Mouse (Mus musculus): ENCODE data around the gene Rnf187. TPM values are rescaled to one million over a fixed set of nuclear protein-coding genes. Genes with fewer than 3 reads are reported as not detected.

Rnf187 gene
- polyA plus RNA-seq, 1 experiment from 2014 or later, result 641 TPM

DNA sequence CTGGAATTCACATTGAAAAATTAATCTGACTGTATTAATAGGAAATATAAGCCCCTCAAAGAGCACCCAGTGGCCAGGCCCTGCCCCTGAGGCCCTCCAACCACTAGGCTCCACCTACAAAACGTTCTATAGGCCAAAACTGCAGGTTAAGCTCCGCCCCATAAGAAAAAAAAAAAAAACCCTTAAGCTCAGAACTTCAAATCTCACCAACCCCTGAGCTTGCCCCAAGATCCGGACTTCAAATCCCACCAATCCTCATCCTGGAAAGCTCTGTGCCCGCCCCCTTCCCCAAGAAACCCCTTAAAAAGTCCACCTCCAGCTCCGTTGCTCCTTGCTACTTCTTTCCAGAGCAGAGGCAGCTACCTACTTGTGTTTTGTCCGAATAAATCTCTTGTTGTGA lies 33.9 kb downstream of the Rnf187 start:
- peaks cover 15% of the 10 kb centered on the region for H3K36me3 ChIP-seq (ENCODE audit: control insufficient read depth, insufficient read depth, low read length)
- H3K9ac ChIP-seq (replicated peaks; ENCODE audit: low read length), result no peak overlapping the region
- DNase-seq (peak; percentile 33), ATAC-seq (ENCODE audit: low FRiP score, low TSS enrichment) (no peak)
- H3K4me1 ChIP-seq (ENCODE audit: control insufficient read depth, insufficient read depth, low read length), result peaks cover 13% of the 10 kb centered on the region
- no peak overlapping the region for H3K27ac ChIP-seq (replicated peaks; ENCODE audit: low read depth, low read length)
- H3K4me2 ChIP-seq (ENCODE audit: low read length), result peak overlapping the region; percentile 82
- H3K27me3 ChIP-seq (ENCODE audit: control insufficient read depth, insufficient read depth, low read length), result no peaks in the 10 kb centered on the region
- no peaks in the 10 kb centered on the region for H3K9me3 ChIP-seq (ENCODE audit: control insufficient read depth, low read length)
- WGBS, result 41% methylated on average over 6 of the region's 6 CpGs
- no peak overlapping the region for H3K4me3 ChIP-seq (replicated peaks; ENCODE audit: low read depth, low read length)

- DNase-seq, result no peak
- Histone ChIP-seq H3K4me1 (ENCODE audit: control insufficient read depth, insufficient read depth, low read length) (peaks cover 13% of the 10 kb centered on the region), H3K9me3 (ENCODE audit: control insufficient read depth, low read length) (no peaks in the 10 kb centered on the region), H3K4me2 (ENCODE audit: low read length) (peak overlapping the region; percentile 82), H3K27me3 (ENCODE audit: control insufficient read depth, insufficient read depth, low read length) (no peaks in the 10 kb centered on the region), H3K9ac (replicated peaks; ENCODE audit: low read length) (no peak overlapping the region), H3K4me3 (replicated peaks; ENCODE audit: low read depth, low read length) (peak overlapping the region; percentile 78), H3K27ac (replicated peaks; ENCODE audit: low read depth, low read length) (no peak overlapping the region), H3K36me3 (ENCODE audit: control insufficient read depth, insufficient read depth, low read length) (peaks cover 18% of the 10 kb centered on the region)
- WGBS, result under 1% methylated on average over 8 of the region's 8 CpGs
- ATAC-seq (ENCODE audit: low FRiP score, low TSS enrichment), result peak; percentile 29; the same call in 1 of the 2 replicates
These were observed 34.4 kb downstream of the Rnf187 start for GRCm38 (mm10) chr11:58904410-58904718.

DNA sequence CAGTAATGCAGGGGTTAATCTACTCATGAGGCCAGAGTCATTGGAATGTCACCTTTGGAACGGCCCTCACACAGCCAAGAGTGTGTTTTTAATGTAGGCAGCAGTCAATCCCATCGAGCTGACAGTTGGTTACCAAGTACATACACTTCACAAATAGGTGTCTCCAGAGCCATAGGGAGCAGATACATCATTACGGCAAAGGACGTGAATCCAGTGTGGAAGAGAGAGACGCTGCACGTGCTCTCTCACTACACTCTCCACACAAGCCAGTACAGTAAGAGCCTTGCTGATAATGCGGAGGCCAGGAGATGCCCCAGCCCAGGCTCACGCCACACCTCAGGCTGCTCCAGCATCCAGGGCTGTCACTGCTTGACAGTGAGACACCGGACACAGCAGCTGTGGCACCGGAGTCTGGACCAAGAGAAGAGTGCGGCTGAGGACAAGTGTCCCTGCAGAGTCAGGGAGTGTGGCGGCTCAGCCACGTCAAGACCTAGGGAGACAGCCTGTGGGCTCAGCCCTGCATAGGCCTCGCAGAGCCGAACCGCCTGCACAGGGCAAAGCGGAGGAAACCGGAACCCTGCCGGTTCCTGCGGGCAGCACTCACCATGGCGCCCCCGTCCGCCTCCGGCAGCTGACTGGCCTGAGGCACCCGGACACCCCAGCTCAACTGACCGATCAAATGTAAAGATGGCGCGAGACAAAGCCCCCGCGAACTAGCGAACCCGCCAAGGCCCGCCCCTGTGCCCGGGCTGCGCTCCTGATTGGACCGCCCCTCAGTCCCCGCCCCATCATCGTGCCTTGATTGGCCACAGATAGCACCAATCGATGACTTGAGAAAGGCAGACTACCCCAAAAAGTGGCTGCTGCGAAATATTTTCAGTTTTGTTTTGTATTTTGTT lies 35.0 kb downstream of the Rnf187 start, which contains the start of gene Zfp39:
Gene Zfp39, minus strand, starts transcription at position 715 of the 899 bp plus-strand sequence.
- under 1% methylated on average over 40 of the region's 40 CpGs for WGBS
- H3K27ac ChIP-seq (replicated peaks; ENCODE audit: low read depth, low read length), result peak within 1 kb of the TSS; percentile 83

DNA sequence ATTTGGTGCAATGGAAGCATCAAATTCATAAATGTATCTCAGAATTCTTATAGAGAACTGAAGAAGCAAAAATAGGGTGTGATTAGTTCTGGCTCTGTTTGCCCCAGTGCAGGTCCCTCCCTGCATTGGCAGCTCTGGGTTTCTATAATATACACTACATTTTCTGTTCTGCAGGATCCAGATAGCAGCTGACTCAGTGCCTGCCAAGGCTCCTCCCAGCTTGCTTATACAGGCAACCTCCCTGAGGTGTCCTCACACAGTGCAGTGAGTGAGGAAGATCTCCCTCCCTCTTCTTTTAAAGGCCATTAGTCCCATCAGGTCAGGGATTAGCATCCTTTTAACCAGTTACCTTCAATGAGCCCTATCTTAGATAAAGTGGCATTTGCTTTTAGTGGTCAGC lies 37.6 kb downstream of the Rnf187 start:
- Histone ChIP-seq H3K9ac (replicated peaks; ENCODE audit: low read length) (no peak overlapping the region), H3K4me3 (replicated peaks; ENCODE audit: low read depth, low read length) (no peak overlapping the region), H3K36me3 (ENCODE audit: control insufficient read depth, insufficient read depth, low read length) (peaks cover 36% of the 10 kb centered on the region), H3K27ac (replicated peaks; ENCODE audit: low read depth, low read length) (no peak overlapping the region), H3K4me2 (ENCODE audit: low read length) (no peak overlapping the region), H3K27me3 (ENCODE audit: control insufficient read depth, insufficient read depth, low read length) (no peaks in the 10 kb centered on the region), H3K4me1 (ENCODE audit: control insufficient read depth, insufficient read depth, low read length) (peaks cover 13% of the 10 kb centered on the region), H3K9me3 (ENCODE audit: control insufficient read depth, low read length) (no peaks in the 10 kb centered on the region)
- no peak for DNase-seq
- no peak for ATAC-seq (ENCODE audit: low FRiP score, low TSS enrichment)

More for the DNA sequence above, 35.0 kb downstream of the Rnf187 start, which contains the start of gene Zfp39:
- Histone ChIP-seq H3K9ac (replicated peaks; ENCODE audit: low read length) (peak within 1 kb of the TSS; percentile 89), H3K4me1 (ENCODE audit: control insufficient read depth, insufficient read depth, low read length) (peaks cover 13% of the 10 kb centered on the region), H3K4me3 (replicated peaks; ENCODE audit: low read depth, low read length) (peak within 1 kb of the TSS; percentile 78), H3K36me3 (ENCODE audit: control insufficient read depth, insufficient read depth, low read length) (peaks cover 23% of the 10 kb centered on the region), H3K9me3 (ENCODE audit: control insufficient read depth, low read length) (no peaks in the 10 kb centered on the region), H3K4me2 (ENCODE audit: low read length) (peak within 1 kb of the TSS; percentile 82), H3K27me3 (ENCODE audit: control insufficient read depth, insufficient read depth, low read length) (no peaks in the 10 kb centered on the region)
- peak; percentile 99 for ATAC-seq (ENCODE audit: low FRiP score, low TSS enrichment)
- peak; percentile 96 for DNase-seq

GRCm38 (mm10) chr11:58897485-58897884 lies 41.2 kb downstream of the Rnf187 start:
- Histone ChIP-seq H3K4me2 (ENCODE audit: low read length) (no peak overlapping the region), H3K4me3 (replicated peaks; ENCODE audit: low read depth, low read length) (no peak overlapping the region), H3K4me1 (ENCODE audit: control insufficient read depth, insufficient read depth, low read length) (peaks cover 2% of the 10 kb centered on the region; the same call in 1 of the 2 replicates), H3K27me3 (ENCODE audit: control insufficient read depth, insufficient read depth, low read length) (no peaks in the 10 kb centered on the region), H3K36me3 (ENCODE audit: control insufficient read depth, insufficient read depth, low read length) (peaks cover 59% of the 10 kb centered on the region), H3K9me3 (ENCODE audit: control insufficient read depth, low read length) (no peaks in the 10 kb centered on the region), H3K9ac (replicated peaks; ENCODE audit: low read length) (no peak overlapping the region), H3K27ac (replicated peaks; ENCODE audit: low read depth, low read length) (no peak overlapping the region)
- no peak for ATAC-seq (ENCODE audit: low FRiP score, low TSS enrichment)
- DNase-seq, result no peak
- 91% methylated on average over 6 of the region's 6 CpGs for WGBS

GRCm38 (mm10) chr11:58894456-58894855 lies 44.3 kb downstream of the Rnf187 start:
- 80% methylated on average over 6 of the region's 6 CpGs for WGBS
- Histone ChIP-seq H3K9ac (replicated peaks; ENCODE audit: low read length) (no peak overlapping the region), H3K9me3 (ENCODE audit: control insufficient read depth, low read length) (no peaks in the 10 kb centered on the region), H3K27ac (replicated peaks; ENCODE audit: low read depth, low read length) (no peak overlapping the region), H3K4me1 (ENCODE audit: control insufficient read depth, insufficient read depth, low read length) (no peaks in the 10 kb centered on the region), H3K4me3 (replicated peaks; ENCODE audit: low read depth, low read length) (no peak overlapping the region), H3K4me2 (ENCODE audit: low read length) (no peak overlapping the region), H3K27me3 (ENCODE audit: control insufficient read depth, insufficient read depth, low read length) (no peaks in the 10 kb centered on the region), H3K36me3 (ENCODE audit: control insufficient read depth, insufficient read depth, low read length) (peaks cover 70% of the 10 kb centered on the region)
- DNase-seq (no peak), ATAC-seq (ENCODE audit: low FRiP score, low TSS enrichment) (no peak)

DNA sequence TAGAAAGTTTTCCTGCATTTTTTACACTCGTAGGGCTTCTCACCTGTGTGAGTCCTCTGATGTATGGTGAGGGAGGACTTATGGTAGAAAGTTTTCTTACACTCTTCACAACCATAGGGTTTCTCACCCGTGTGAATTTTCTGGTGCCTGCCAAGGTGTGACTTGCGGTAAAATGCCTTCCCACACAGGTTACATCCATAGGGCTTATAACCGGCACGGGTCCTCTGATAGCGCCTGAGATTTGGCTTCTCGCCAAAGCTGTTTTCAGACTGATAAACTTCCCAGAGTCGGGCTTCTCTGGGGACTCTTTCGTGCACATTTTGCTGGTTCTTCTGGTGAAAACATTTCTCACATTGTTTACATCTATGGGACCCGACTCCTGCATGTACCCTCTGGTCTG lies 48.2 kb downstream of the Rnf187 start:
- H3K4me2 ChIP-seq (ENCODE audit: low read length), result no peak overlapping the region
- no peak overlapping the region for H3K9ac ChIP-seq (replicated peaks; ENCODE audit: low read length)
- no peak overlapping the region for H3K4me3 ChIP-seq (replicated peaks; ENCODE audit: low read depth, low read length)
- DNase-seq (no peak), ATAC-seq (ENCODE audit: low FRiP score, low TSS enrichment) (no peak)
- peaks cover 58% of the 10 kb centered on the region for H3K36me3 ChIP-seq (ENCODE audit: control insufficient read depth, insufficient read depth, low read length)
- H3K27ac ChIP-seq (replicated peaks; ENCODE audit: low read depth, low read length), result no peak overlapping the region
- H3K4me1 ChIP-seq (ENCODE audit: control insufficient read depth, insufficient read depth, low read length), result no peaks in the 10 kb centered on the region
- no peaks in the 10 kb centered on the region for H3K27me3 ChIP-seq (ENCODE audit: control insufficient read depth, insufficient read depth, low read length)
- H3K9me3 ChIP-seq (ENCODE audit: control insufficient read depth, low read length), result no peaks in the 10 kb centered on the region
- 93% methylated on average over 10 of the region's 10 CpGs for WGBS

DNA sequence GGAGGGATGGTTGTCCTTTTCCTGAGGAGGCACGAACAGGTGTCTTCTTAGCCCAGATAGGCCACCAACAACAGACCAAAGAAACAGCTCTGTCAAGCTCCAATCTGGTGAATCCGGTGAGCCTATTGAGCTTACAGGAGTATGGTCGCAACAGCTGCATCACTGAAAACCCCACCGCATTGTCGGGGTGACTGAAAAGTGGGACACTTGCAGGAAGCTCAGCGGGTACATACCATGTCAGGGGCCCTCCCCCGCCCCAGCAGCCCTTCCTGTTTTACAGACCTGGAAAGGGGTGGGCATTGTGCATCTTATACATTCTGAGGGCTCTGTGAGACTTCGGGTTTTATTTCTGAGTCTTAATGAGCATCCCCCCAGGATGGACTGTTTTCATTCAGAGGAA lies 55.0 kb downstream of the Rnf187 start:
- ATAC-seq (ENCODE audit: low FRiP score, low TSS enrichment) (no peak), DNase-seq (no peak)
- Histone ChIP-seq H3K4me3 (replicated peaks; ENCODE audit: low read depth, low read length) (no peak overlapping the region), H3K4me2 (ENCODE audit: low read length) (no peak overlapping the region), H3K36me3 (ENCODE audit: control insufficient read depth, insufficient read depth, low read length) (peaks cover 53% of the 10 kb centered on the region), H3K9ac (replicated peaks; ENCODE audit: low read length) (no peak overlapping the region), H3K4me1 (ENCODE audit: control insufficient read depth, insufficient read depth, low read length) (no peaks in the 10 kb centered on the region), H3K27ac (replicated peaks; ENCODE audit: low read depth, low read length) (no peak overlapping the region), H3K9me3 (ENCODE audit: control insufficient read depth, low read length) (no peaks in the 10 kb centered on the region), H3K27me3 (ENCODE audit: control insufficient read depth, insufficient read depth, low read length) (no peaks in the 10 kb centered on the region)
- WGBS, result 86% methylated on average over 8 of the region's 8 CpGs
